Mouse (Mus musculus): Measurements from ENCODE around the gene Gcfc2.
A peak's percentile ranks its signal among the peaks of the same experiment; 100 is the strongest.

Gene Gcfc2

DNA sequence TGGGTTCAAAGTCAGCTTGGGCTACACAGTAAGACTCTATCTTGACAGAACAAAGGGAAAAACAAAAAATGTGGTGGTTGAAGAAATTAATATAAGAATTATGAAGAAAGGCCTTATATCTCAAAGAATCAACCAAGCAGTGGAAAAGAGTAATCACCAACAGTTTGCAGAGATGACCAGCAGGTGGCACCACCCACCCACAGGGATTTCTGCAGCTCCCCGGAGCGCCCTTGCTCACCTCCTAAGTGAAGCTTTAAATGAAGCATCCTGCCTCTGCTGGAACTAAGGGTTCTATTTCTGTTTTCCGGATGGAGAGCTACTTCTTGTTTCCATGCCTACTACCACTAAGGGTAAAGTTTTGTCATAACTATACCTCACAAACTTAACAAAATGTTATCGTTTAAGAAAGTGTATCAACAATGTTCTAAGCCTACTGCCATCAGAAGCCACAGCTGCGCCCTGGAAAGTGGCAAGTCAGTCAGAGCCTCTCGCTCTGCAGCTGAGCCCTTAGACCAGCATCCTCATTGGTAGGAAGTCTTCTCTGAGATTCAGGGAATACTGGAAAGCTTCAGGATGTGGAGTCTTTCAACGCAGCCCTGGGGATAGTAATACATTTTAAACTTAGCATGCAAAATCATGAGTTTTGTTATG, 52.6 kb downstream of the Gcfc2 start:
- DNase-seq (ENCODE audit: low read depth, low spot score), result peak; percentile 33

DNA sequence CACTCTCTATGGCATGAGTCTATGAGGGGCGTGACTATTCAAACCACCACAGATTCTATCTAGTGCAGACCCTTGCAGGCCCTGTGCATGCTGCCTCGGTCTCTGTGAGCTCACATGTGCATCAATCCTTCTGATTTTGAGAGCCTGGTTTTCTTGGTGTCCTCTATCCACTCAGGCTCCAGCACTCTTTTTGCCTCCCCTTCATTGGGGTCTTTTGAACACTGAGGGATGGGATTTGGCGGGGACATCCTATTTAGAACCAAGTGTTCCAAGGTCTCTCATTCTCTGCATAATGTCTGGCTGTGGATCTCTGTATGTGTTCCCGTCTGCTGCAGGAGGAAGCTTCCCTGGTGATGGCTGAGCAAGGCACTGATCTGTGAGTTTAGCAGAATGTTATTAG, 55.8 kb downstream of the Gcfc2 start:
- DNase-seq (ENCODE audit: low read depth, low spot score), result no peak

DNA sequence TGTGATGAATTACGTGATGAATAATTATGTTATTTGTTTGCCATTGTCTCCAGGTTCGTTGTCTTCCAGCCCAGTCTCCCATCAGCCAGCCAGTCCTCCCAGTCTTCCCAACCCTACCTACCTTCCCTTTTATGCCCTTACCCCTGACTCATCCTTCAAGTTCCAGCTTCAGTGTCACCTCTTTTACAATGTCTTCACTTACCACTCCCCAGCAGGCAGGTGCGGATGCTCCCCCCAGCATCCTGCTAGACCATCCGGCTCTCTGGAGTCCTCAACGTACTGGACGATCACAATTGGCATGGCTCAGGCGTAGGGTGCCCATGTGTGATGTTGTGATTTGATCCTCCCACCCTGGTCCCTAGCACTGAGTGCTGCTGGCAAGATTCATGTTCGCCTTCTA, 62.7 kb downstream of the Gcfc2 start:
- DNase-seq (ENCODE audit: low read depth, low spot score), result no peak

DNA sequence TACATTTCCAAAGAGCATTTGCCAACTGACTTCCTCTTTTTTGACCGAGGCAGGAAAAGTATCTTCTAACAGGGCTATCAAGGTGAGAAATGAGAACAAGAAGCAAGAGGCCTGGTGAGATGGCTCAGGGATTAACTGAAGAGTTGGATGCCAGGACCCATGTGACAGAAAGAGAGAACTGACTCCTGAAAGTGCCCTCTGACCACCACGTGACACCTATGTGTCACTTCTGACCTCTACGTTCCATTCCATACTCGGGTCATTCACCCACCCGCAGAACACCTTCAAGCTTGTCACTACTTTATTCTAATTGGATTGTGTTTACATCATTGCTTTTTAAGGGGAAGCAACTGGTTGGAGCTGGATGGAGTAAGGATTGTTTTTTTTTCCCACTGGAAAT, 63.1 kb downstream of the Gcfc2 start:
- no peak for DNase-seq (ENCODE audit: low read depth, low spot score)

DNA sequence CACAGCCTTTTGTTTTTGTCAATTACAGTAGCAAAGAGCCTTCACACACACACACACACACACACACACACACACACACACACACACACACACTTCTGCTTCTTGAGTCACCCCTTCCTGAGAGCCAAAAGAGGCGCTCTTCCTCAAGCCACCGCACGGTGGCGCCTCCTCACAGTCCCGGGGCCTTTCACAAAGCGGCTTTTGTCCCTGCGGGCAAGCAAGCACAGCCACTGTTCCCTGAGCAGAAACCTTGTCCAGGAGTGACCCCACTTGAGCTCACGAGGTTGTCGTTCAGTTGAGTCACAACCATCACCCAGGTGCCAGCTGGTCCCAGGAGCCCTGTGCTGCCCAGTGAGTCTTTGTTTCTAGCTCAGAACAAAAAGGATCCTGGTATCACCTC, 63.5 kb downstream of the Gcfc2 start:
- DNase-seq (ENCODE audit: low read depth, low spot score), result peak; percentile 52

DNA sequence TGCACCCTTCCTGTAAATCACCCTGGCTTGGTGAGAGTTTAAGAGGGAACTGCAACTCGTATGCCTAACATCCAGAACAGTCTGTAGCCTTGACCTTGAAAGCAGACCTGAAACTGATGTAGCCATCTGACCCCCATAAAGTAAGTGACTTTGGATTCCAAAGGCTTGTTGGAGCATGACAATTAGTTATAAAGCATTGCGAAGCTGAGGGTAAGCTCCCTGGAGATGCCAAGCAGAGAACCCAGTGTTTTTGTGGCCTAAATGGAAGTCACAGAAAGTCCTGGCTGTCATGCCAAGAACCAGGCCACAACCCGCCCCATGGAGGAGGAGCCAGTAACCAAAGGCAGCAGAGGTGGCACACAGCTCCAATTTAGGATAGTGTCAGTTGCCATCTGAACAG, 64.1 kb downstream of the Gcfc2 start:
- DNase-seq (ENCODE audit: low read depth, low spot score), result no peak

DNA sequence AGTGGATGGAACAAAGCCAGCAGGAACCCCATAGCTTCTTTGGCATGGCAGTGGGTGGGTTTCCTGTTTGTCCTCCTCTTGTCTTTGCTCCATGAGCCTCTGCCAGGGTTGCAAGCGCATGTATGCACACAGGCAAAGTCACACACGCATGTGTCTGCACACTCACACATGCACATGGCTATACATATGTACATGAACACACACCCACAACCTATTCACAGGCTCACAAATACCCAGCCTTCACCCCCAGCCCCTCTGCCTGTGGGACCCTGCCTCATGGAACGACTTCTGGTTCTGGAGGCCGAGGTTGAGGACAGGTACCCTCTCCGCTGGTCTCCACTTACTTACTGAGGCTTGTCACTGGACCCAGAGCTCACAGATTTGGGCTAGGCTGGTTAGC, 64.9 kb downstream of the Gcfc2 start:
- no peak for DNase-seq (ENCODE audit: low read depth, low spot score)

DNA sequence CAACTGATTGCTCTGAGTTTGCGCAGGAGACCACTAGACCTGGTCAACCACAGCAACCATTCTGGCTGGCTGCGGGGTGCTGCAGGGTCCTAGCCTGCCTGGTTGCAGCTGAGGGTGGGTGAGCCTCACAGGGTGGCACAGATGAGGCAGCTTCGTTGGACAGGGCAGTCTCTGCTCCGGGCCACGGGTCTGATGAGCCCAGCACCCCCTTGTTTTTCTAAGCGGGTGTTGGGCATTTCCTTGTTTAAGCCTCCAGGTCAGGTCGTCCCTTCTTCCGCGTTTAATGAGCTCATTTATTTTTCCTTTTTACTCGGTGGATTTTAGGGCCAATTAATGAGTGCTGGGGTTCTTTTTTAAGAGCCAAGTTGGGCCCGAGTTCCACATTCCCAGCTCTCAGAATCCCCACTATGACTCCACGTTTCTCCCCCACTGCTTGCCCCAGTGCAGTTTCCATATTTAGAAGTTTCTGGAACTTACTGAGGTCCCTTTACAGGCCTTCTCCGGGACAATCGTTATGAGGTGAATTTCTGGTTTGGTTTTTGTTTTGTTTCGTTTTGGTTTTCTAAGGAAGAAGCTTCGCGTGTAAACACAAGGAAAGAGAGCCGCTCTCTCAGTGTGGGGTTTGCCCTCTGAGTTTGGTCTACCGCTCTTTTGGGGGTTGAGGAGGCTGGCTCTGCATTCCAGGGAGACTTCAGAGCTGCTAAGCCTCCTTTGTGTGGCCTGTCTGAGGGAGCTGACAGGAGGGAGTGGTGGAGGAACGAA, 66.8 kb downstream of the Gcfc2 start:
- no peak for DNase-seq (ENCODE audit: low read depth, low spot score)
